Mouse (Mus musculus) Patski (cell line): ENCODE measurements around the gene Rras2. TPM values are rescaled to one million over a fixed set of nuclear protein-coding genes. Genes with fewer than 3 reads are reported as not detected.

ENCODE experiments used
- ATAC-seq: fragments of 100-300 bp; one replicate; pipeline ENCODE4 v1.8.0; 2021
- CTCF ChIA-PET: fragments of 350-600 bp; sonication (Branson Sonifier 250); formaldehyde crosslinking; loops from one replicate; lab custom pipeline; 2022; ENCODE audit warnings: inconsistent platforms; lab: Charles Lee
- POLR2A ChIA-PET: fragments of 350-600 bp; sonication (Branson Sonifier 250); formaldehyde crosslinking; loops from one replicate; lab custom pipeline; 2022; ENCODE audit warnings: antibody characterized with exemption, inconsistent platforms; lab: Charles Lee
- DNase-seq: peaks from one replicate; pipeline ENCODE4 v3.0.0-alpha.2; 2011; ENCODE audit warnings: low read depth, low spot score
- H3K27me3 ChIP-seq: fragments of 371-371 bp; one replicate; pipeline ENCODE4 v1.5.1; 2021
- CTCF ChIP-seq: fragments of 100-300 bp; IDR thresholded peaks from one replicate; pipeline ENCODE4 v1.5.1; 2021
- in situ Hi-C: fragments of 300-500 bp; cut with MboI; formaldehyde crosslinking; loops from 3 replicates; pipeline ENCODE4 v1.11.1; 2018; ENCODE audit warnings: low pct_unique_long_range_greater_than_20kb, mixed read lengths
- polyA plus RNA-seq: library from polyadenylated mRNA; unstranded; gene quantifications from one replicate; pipeline ENCODE4 v1.2.3, GENCODE M21; 2021

Rras2 gene
- polyA plus RNA-seq, 1 experiment from 2014 or later: 145 TPM

DNA sequence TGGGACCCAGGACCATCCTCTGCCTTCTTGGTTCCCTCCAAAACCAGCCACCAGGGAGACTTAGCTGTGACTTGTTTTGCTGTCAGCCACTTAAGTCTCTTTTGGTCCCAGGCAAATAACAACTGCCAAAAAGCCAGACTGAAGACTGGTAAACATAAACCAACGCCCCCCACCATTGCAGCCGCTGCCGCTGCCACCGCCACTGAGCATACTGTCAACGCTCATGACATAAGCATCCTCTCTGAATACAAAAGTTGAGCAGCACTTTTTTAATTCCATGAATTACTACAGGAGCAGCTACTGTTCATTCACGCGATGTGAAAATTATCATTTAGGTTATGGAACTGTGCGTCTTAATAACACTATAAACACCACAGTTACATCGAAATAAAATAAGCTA is 1.6 kb downstream of the Rras2 start:
- CTCF ChIA-PET: interaction anchor here (1.0 to 1.3 kb wide), 2 partner anchors 11 to 49 kb away, joined by 3 to 5 read pairs; no protein-coding TSS in a partner anchor
- POLR2A ChIA-PET: interaction anchor here (0.6 to 1.1 kb wide), 3 partner anchors 16 to 87 kb away, joined by 3 to 7 read pairs (median 4); no protein-coding TSS in a partner anchor
- no peak for DNase-seq
- H3K27me3 ChIP-seq: no peaks in the 10 kb centered on the region
- ATAC-seq: no peak
- TF ChIP-seq CTCF: no peak
- in situ Hi-C loops: loop anchor here (10.0 kb wide), 2 partner anchors 51 to 89 kb away; no protein-coding TSS in a partner anchor

DNA sequence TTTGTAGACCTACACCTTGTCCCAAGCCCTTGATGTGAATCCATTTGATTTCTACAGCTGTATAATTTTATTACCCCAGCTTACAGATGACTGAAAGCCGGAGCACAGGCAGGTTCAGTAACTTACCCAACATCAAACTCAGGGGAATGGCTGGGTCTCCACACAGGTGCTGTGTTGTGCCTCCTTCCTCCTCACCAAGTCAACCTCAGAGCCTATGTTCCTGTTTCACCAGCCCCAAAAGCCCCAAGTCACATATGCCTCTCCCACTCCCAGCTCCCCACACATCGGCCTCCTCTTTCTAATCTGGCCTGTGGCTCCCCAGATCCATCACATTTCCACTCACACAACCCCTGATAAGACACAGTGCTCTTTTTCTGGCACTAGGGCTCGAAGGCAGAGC is 2.6 kb downstream of the Rras2 start:
- CTCF ChIA-PET: interaction anchor here (0.7 to 1.8 kb wide), 3 partner anchors 23 to 42 kb away, joined by 3 to 5 read pairs (median 3); no protein-coding TSS in a partner anchor
- in situ Hi-C loops: loop anchor here (10.0 kb wide), 2 partner anchors 50 to 90 kb away; no protein-coding TSS in a partner anchor
- POLR2A ChIA-PET: interaction anchor here (1.1 to 1.3 kb wide), 2 partner anchors 36 to 68 kb away, joined by 3 to 5 read pairs; no protein-coding TSS in a partner anchor
- no peak for ATAC-seq
- TF ChIP-seq CTCF: no peak
- DNase-seq: no peak
- no peaks in the 10 kb centered on the region for H3K27me3 ChIP-seq

DNA sequence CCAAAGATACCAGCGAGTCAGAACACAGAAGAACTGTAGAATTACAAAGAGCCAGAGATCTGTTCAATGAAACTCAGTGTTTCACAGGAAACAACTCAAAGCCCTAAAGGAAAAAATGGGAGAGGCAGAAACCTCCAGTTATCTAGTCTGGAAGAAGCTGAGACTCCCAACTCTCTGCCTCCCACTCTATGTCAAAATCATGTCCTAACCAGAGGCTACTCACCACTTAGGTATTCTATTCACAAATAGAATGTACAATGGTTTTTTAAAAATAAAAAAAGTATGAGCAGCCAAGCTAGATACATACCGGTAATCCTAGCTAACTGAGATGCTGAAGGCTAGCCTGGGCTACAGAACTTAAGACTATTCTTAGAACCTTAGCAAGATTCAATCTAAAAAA is 3.3 kb downstream of the Rras2 start:
- H3K27me3 ChIP-seq: no peaks in the 10 kb centered on the region
- ChIA-PET POLR2A (interaction anchor here (1.1 to 1.3 kb wide), 2 partner anchors 35 to 69 kb away, joined by 3 to 5 read pairs; no protein-coding TSS in a partner anchor), CTCF (interaction anchor here (1.0 to 1.8 kb wide), 2 partner anchors 36 to 99 kb away, joined by 4 to 5 read pairs; no protein-coding TSS in a partner anchor)
- TF ChIP-seq CTCF: no peak
- in situ Hi-C loops: loop anchor here (10.0 kb wide), 2 partner anchors 49 to 91 kb away; no protein-coding TSS in a partner anchor
- no peak for DNase-seq
- ATAC-seq: no peak

DNA sequence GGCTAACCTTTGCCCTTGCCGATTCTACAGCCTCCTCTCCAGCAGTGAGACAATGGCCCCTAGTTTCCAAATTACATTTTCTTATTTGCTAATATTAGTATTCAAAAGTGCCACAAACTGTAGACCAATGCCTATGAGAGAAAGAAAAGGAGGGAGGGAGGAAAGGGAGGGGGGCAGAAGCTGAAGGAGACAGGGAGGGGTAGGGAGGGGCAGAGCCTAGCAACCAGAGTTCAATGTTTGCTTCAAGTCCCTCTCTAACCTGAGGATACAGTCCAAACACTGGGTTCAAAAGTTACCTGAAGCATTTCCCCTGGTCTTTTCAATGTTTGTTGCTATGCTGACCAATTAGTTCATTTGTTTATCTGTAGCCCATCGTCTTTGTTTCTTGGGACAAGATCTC is 7.1 kb downstream of the Rras2 start:
- POLR2A ChIA-PET: interaction anchor here (1.5 kb wide), 1 partner anchor 8 kb away, joined by 3 read pairs; no protein-coding TSS in a partner anchor
- no peak for TF ChIP-seq CTCF
- CTCF ChIA-PET: interaction anchor here (1.1 kb wide), 1 partner anchor 13 kb away, joined by 4 read pairs; no protein-coding TSS in a partner anchor

DNA sequence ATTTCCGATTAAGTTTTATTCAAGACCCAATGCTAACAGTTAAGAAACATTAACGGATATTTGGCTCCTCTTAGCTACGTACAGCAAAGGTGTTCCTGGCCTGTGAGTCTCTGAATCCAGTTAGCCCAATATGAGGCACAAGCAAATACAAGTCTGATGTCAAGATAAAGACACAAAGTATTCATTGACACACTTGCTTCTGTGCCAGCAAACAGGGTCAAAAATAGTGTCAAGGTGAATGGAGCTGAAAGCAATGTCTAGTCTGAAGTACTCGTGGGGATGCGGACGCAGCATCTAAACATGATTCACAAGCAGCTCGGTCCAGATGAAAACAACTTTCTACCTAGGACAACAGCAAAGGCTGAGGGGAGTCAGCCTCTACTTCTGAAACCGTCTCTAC is 11.7 kb downstream of the Rras2 start:
- ChIA-PET CTCF (interaction anchor here (0.9 kb wide), 1 partner anchor 9 kb away, joined by 3 read pairs; no protein-coding TSS in a partner anchor), POLR2A (interaction anchor here (0.8 kb wide), 1 partner anchor 11 kb away, joined by 4 read pairs; no protein-coding TSS in a partner anchor)
- in situ Hi-C loops: no loop called here
- DNase-seq (no peak), ATAC-seq (no peak)
- H3K27me3 ChIP-seq: no peaks in the 10 kb centered on the region
- TF ChIP-seq CTCF: no peak

More for the DNA sequence above, 7.1 kb downstream of the Rras2 start:
- in situ Hi-C loops: loop anchor here (10.0 kb wide), 2 partner anchors 46 to 94 kb away; no protein-coding TSS in a partner anchor
- H3K27me3 ChIP-seq: no peaks in the 10 kb centered on the region
- DNase-seq (no peak), ATAC-seq (no peak)

DNA sequence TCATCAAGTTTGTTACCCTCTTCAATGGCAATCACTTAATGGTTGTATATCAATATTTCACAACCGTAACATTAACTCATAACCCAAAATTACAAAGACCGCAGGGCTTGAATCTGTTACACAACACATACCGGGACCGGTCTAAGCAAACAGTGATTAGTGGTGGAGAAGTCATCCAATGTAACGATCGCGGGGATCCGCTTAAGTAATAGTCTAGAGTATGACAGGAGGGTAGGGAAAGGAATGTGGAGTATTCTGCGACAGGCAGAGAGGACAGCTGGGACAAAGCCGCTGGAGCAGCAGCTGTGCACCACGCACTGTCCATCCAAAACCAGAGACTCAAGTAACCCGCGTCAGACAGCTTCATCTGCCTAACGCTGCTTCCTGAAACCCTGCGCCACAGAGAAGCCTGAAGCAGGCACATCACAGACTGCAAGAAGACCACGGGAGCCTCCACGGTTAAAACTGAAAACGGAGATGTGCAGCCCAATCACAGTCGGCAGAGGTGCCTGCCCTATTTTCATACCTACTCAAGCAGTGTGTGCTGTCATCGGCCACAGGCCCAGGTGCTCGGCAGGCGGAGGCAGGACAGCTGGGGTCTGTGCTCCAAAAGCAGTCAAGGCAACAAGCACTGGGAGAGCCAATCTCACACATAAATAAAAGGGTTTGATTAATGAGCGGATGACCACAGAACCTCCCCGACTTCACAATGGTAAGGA is 13.8 kb downstream of the Rras2 start:
- in situ Hi-C loops: no loop called here
- POLR2A ChIA-PET: interaction anchor here (1.0 kb wide), 1 partner anchor 10 kb away, joined by 3 read pairs; no protein-coding TSS in a partner anchor
- CTCF ChIA-PET: no interaction called here
- no peak for TF ChIP-seq CTCF
- DNase-seq: no peak
- H3K27me3 ChIP-seq: no peaks in the 10 kb centered on the region
- peak; percentile 87 for ATAC-seq

DNA sequence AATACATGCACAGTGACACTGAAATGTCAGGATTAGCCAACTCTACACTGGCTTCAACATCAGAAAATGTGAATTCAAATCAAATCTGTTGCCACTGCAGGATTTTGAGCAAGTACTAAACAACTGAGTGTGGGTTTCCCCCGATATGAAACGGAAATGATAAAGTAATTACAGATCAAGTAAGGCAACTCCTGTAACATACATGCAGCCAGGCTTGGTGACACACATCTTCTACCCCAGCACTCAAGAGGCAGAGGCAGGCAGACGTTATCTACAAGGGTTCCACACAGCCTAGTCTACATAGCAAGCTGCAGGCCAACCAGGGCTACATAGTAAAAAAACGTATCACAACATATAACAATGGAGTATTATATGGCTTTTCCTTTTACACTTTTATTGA is 14.4 kb downstream of the Rras2 start:
- in situ Hi-C loops: no loop called here
- ChIA-PET CTCF (no interaction called here), POLR2A (interaction anchor here (1.0 kb wide), 1 partner anchor 9 kb away, joined by 3 read pairs; no protein-coding TSS in a partner anchor)
- no peak for TF ChIP-seq CTCF
- no peaks in the 10 kb centered on the region for H3K27me3 ChIP-seq
- no peak for ATAC-seq
- no peak for DNase-seq

DNA sequence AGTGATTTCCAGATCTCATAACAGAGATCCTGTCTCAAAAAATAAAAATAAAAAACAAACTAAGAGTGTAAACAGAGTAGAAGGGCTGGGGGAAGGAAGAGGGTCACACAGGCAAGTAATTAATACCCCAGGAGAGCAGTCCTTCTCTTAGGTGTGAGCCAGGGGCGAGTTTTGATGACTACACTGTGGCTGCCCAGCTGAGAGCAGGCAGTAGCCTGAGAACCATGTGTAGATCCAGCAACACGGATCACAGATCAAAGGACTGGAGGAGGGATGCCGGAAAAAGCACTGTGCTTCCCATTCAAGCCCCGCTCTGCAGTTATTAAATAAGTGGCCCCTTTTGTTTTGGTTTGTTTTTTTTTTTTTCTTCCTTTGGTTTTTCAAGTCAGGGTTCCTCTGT is 15.0 kb downstream of the Rras2 start:
- no peak for DNase-seq
- no peak for TF ChIP-seq CTCF
- in situ Hi-C loops: no loop called here
- no peak for ATAC-seq
- no peaks in the 10 kb centered on the region for H3K27me3 ChIP-seq
- CTCF ChIA-PET: interaction anchor here (2.5 kb wide), 1 partner anchor 10 kb away, joined by 5 read pairs; no protein-coding TSS in a partner anchor
- POLR2A ChIA-PET: interaction anchor here (0.7 to 1.6 kb wide), 4 partner anchors 8 to 1759 kb away, joined by 3 read pairs; no protein-coding TSS in a partner anchor

DNA sequence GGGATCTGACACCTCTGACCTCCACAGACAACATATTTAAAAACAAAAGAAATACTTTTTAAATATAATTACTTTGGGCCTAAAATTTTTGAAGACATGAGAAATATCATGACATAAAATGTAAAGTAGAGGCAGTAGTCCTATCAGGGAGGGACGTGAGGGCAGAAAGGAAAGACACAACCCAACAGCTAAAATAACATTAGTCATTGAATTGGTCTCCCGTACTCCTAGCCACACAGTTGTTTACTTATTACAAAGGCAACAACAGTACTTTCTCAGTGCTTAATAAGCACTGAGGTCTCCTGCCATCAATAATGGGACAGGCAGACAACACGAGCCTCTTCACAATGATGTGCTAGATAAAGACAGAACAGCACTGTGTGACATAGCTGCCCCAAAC is 16.2 kb downstream of the Rras2 start:
- no peak for TF ChIP-seq CTCF
- ATAC-seq (no peak), DNase-seq (no peak)
- in situ Hi-C loops: no loop called here
- ChIA-PET CTCF (interaction anchor here (0.8 to 2.5 kb wide), 4 partner anchors 8 to 112 kb away, joined by 3 to 5 read pairs (median 3); no protein-coding TSS in a partner anchor), POLR2A (interaction anchor here (0.8 to 1.6 kb wide), 2 partner anchors 20 to 134 kb away, joined by 3 read pairs; no protein-coding TSS in a partner anchor)
- no peaks in the 10 kb centered on the region for H3K27me3 ChIP-seq

DNA sequence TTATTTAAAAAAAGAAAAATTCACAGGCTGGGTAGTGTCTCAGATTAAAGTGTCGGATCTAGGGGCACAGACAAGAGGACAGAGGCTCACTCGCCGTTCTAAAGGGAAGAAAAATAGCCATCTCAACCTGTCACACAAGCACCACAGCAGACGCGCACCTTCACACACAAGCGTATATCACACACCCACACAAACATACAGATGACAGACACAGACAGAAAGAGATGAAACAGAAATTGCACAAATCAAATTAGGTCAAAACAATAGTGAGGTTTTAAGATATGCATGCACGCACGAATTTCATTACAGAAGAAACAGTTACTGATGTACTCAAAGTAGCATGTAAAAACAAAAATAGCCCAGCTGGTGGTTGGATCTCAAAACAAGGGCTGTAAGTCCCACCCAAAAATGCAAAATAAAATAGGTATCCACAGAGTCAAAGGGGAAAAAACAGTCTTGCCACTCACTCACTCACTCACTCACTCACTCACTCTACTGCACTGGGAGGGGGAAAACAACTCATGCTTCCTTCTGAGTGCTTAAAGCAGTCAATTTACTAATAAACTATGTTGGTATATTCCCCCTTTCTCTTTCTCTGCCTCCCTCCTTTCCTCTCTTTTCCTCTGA is 23.9 kb downstream of the Rras2 start:
- ATAC-seq (no peak), DNase-seq (no peak)
- ChIA-PET POLR2A (interaction anchor here (1.1 kb wide), 1 partner anchor 10 kb away, joined by 3 read pairs; no protein-coding TSS in a partner anchor), CTCF (interaction anchor here (0.9 to 1.8 kb wide), 2 partner anchors 8 to 25 kb away, joined by 3 to 5 read pairs; no protein-coding TSS in a partner anchor)
- no peaks in the 10 kb centered on the region for H3K27me3 ChIP-seq
- in situ Hi-C loops: no loop called here
- no peak for TF ChIP-seq CTCF
